Mouse (Mus musculus) hindbrain, embryonic 11.5 days (tissue): ENCODE data around the gene Gimap4. TPM values are rescaled to one million over a fixed set of nuclear protein-coding genes. Genes with fewer than 3 reads are reported as not detected.

Experiments used
- ATAC-seq: fragments of 200-750 bp; cut with Nextera tagmentation; 2 replicates; pipeline ENCODE4 v1.8.0; 2017; ENCODE audit warnings: mild to moderate bottlenecking, moderate TSS enrichment, moderate library complexity; ENCODE audit not compliant: low FRiP score
- DNase-seq: peaks from one replicate; pipeline ENCODE4 v3.0.0-alpha.2; 2015; ENCODE audit warnings: low spot score
- H3K27ac ChIP-seq: fragments of 300-500 bp; sonication (generic); 2 replicates; pipeline ENCODE4 v1.5.1; 2014; ENCODE audit warnings: mild to moderate bottlenecking, low read depth, low read length
- H3K27me3 ChIP-seq: fragments of 300-500 bp; sonication (generic); 2 replicates; pipeline ENCODE4 v1.6.1; 2014; ENCODE audit warnings: mild to moderate bottlenecking, low read length, moderate library complexity, mixed read lengths; ENCODE audit not compliant: control insufficient read depth, insufficient read depth
- H3K36me3 ChIP-seq: fragments of 300-500 bp; sonication (generic); 2 replicates; pipeline ENCODE4 v1.6.1; 2014; ENCODE audit warnings: mild to moderate bottlenecking, low read length, moderate library complexity, mixed read lengths; ENCODE audit not compliant: control insufficient read depth, insufficient read depth
- H3K4me1 ChIP-seq: fragments of 300-500 bp; sonication (generic); replicated peaks from 2 replicates; pipeline ENCODE4 v1.6.1; 2014; ENCODE audit warnings: low read length, mixed read lengths; ENCODE audit not compliant: control insufficient read depth, insufficient read depth
- H3K4me2 ChIP-seq: fragments of 300-500 bp; sonication (generic); replicated peaks from 2 replicates; pipeline ENCODE4 v1.6.1; 2014; ENCODE audit warnings: mild to moderate bottlenecking, low read depth, low read length
- H3K4me3 ChIP-seq: fragments of 300-500 bp; sonication (generic); 2 replicates; pipeline ENCODE4 v1.5.1; 2014; ENCODE audit warnings: low read depth, low read length
- H3K9ac ChIP-seq: fragments of 300-500 bp; sonication (generic); 2 replicates; pipeline ENCODE4 v1.6.1; 2014; ENCODE audit warnings: low read depth, low read length
- H3K9me3 ChIP-seq: fragments of 300-500 bp; sonication (generic); 2 replicates; pipeline ENCODE4 v1.6.1; 2016; ENCODE audit warnings: low read length; ENCODE audit not compliant: control insufficient read depth
- WGBS: fragments of 180-500 bp; shearing (Covaris S2); extraction: QIAGEN DNeasy Blood & Tissue Kit; methylation state at CpG from one replicate; pipeline ENCODE4 v1.1.7; 2014; 5-methylcytosine and 5-hydroxymethylcytosine counted together
- polyA plus RNA-seq: library from polyadenylated mRNA; unstranded; fragments of >200 nt; fragmentation: Nextera tagmentation; extraction: Ambion mirVana; gene quantifications from 2 replicates; pipeline ENCODE4 v1.2.1, GENCODE M21; 2014

Gene Gimap4
- polyA plus RNA-seq, 1 experiment from 2014 or later, result 3.3 TPM

- Histone ChIP-seq H3K4me1 (no peaks in the 10 kb centered on the region), H3K4me3 (no peak overlapping the region), H3K36me3 (no peaks in the 10 kb centered on the region), H3K9me3 (no peaks in the 10 kb centered on the region), H3K9ac (no peak overlapping the region), H3K27me3 (no peaks in the 10 kb centered on the region), H3K4me2 (no peak overlapping the region), H3K27ac (no peak overlapping the region)
- no peak for DNase-seq
- WGBS, result 53% methylated on average over 8 of the region's 8 CpGs
- no peak for ATAC-seq
Observed at GRCm38 (mm10) chr6:48732864-48733304, 48.5 kb downstream of the Gimap4 start.

- H3K4me1 ChIP-seq, result no peaks in the 10 kb centered on the region
- no peak overlapping the region for H3K4me3 ChIP-seq
- H3K27ac ChIP-seq, result no peak overlapping the region
- no peaks in the 10 kb centered on the region for H3K36me3 ChIP-seq
- WGBS, result 80% methylated on average over 1 of the region's 1 CpGs
- no peak overlapping the region for H3K4me2 ChIP-seq
- H3K9ac ChIP-seq, result no peak overlapping the region
- DNase-seq, result no peak
- ATAC-seq, result no peak
- H3K27me3 ChIP-seq, result no peaks in the 10 kb centered on the region
- H3K9me3 ChIP-seq, result no peaks in the 10 kb centered on the region
Observed at GRCm38 (mm10) chr6:48733660-48734059, 49.3 kb downstream of the Gimap4 start.

- no peak for ATAC-seq
- no peak overlapping the region for H3K4me3 ChIP-seq
- no peak overlapping the region for H3K27ac ChIP-seq
- WGBS, result 74% methylated on average over 2 of the region's 2 CpGs
- H3K9me3 ChIP-seq, result no peaks in the 10 kb centered on the region
- no peak for DNase-seq
- peaks cover 4% of the 10 kb centered on the region; the same call in 1 of the 2 replicates for H3K27me3 ChIP-seq
- H3K4me1 ChIP-seq, result no peaks in the 10 kb centered on the region
- H3K36me3 ChIP-seq, result no peaks in the 10 kb centered on the region
- no peak overlapping the region for H3K9ac ChIP-seq
- no peak overlapping the region for H3K4me2 ChIP-seq
Observed at GRCm38 (mm10) chr6:48737053-48737452, 52.7 kb downstream of the Gimap4 start.

GRCm38 (mm10) chr6:48737688-48738087, 53.3 kb downstream of the Gimap4 start:
- Histone ChIP-seq H3K4me3 (no peak overlapping the region), H3K36me3 (no peaks in the 10 kb centered on the region), H3K27me3 (peaks cover 10% of the 10 kb centered on the region), H3K27ac (no peak overlapping the region), H3K9me3 (no peaks in the 10 kb centered on the region), H3K4me2 (no peak overlapping the region), H3K4me1 (no peaks in the 10 kb centered on the region; the same call in 1 of the 2 replicates), H3K9ac (no peak overlapping the region)
- DNase-seq (no peak), ATAC-seq (no peak)
- WGBS, result 90% methylated on average over 5 of the region's 5 CpGs

GRCm38 (mm10) chr6:48738961-48739779, 54.8 kb downstream of the Gimap4 start, which contains the start of gene Gimap1:
Gimap1 (plus strand) TSS chr6:48739054.
- Histone ChIP-seq H3K27ac (no peak within 1 kb of the TSS), H3K9ac (no peak within 1 kb of the TSS), H3K4me1 (no peaks in the 10 kb centered on the region; the same call in 1 of the 2 replicates), H3K4me2 (no peak within 1 kb of the TSS), H3K9me3 (no peaks in the 10 kb centered on the region), H3K4me3 (no peak within 1 kb of the TSS), H3K27me3 (peaks cover 15% of the 10 kb centered on the region), H3K36me3 (no peaks in the 10 kb centered on the region)
- WGBS, result 84% methylated on average over 15 of the region's 15 CpGs
- no peak for ATAC-seq
- DNase-seq, result no peak

GRCm38 (mm10) chr6:48739780-48740055, 55.4 kb downstream of the Gimap4 start:
- DNase-seq, result no peak
- Histone ChIP-seq H3K4me1 (no peaks in the 10 kb centered on the region; the same call in 1 of the 2 replicates), H3K4me2 (no peak overlapping the region), H3K9ac (no peak overlapping the region), H3K9me3 (no peaks in the 10 kb centered on the region), H3K36me3 (no peaks in the 10 kb centered on the region), H3K4me3 (no peak overlapping the region), H3K27ac (no peak overlapping the region), H3K27me3 (peaks cover 15% of the 10 kb centered on the region)
- 92% methylated on average over 3 of the region's 3 CpGs for WGBS
- no peak for ATAC-seq

- H3K27ac ChIP-seq, result no peak overlapping the region
- H3K4me3 ChIP-seq, result no peak overlapping the region
- H3K27me3 ChIP-seq, result peaks cover 15% of the 10 kb centered on the region
- H3K4me1 ChIP-seq, result no peaks in the 10 kb centered on the region; the same call in 1 of the 2 replicates
- no peaks in the 10 kb centered on the region for H3K36me3 ChIP-seq
- DNase-seq (no peak), ATAC-seq (no peak)
- H3K9me3 ChIP-seq, result no peaks in the 10 kb centered on the region
- 69% methylated on average over 3 of the region's 3 CpGs for WGBS
- H3K4me2 ChIP-seq, result no peak overlapping the region
- H3K9ac ChIP-seq, result no peak overlapping the region
Observed at GRCm38 (mm10) chr6:48740501-48741169, 56.3 kb downstream of the Gimap4 start.

- no peak for DNase-seq
- no peaks in the 10 kb centered on the region for H3K9me3 ChIP-seq
- no peak for ATAC-seq
- no peak overlapping the region for H3K27ac ChIP-seq
- WGBS, result 36% methylated on average over 3 of the region's 3 CpGs
- H3K4me1 ChIP-seq, result no peaks in the 10 kb centered on the region; the same call in 1 of the 2 replicates
- peaks cover 15% of the 10 kb centered on the region for H3K27me3 ChIP-seq
- no peak overlapping the region for H3K4me3 ChIP-seq
- no peak overlapping the region for H3K4me2 ChIP-seq
- H3K9ac ChIP-seq, result no peak overlapping the region
- H3K36me3 ChIP-seq, result no peaks in the 10 kb centered on the region
Observed at GRCm38 (mm10) chr6:48741273-48741672, 56.9 kb downstream of the Gimap4 start.
